Mouse (Mus musculus): ENCODE measurements around the gene Wiz.

Wiz gene

DNA sequence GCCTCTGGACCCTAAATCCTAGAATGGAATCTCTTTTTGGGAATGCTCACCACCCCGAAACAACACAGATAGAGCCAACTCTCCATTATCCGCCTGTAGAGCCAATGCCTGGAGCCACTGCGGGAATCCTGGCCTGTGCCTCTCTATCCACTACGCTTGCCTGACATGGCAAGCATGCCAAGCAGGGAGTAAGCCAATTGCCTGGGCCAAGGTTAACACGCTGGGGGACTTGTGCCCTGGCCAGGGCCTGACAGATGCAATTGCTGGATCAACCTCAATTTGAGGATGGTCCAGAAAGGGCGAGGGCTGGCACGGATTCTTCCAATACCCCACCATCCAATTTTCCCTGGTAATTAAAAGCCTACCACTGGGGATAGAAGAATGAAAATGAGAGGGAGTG lies 6.7 kb downstream of the Wiz start:
- peak; percentile 29 to 50 for DNase-seq (ENCODE audit: low spot score in 2 of 2)

DNA sequence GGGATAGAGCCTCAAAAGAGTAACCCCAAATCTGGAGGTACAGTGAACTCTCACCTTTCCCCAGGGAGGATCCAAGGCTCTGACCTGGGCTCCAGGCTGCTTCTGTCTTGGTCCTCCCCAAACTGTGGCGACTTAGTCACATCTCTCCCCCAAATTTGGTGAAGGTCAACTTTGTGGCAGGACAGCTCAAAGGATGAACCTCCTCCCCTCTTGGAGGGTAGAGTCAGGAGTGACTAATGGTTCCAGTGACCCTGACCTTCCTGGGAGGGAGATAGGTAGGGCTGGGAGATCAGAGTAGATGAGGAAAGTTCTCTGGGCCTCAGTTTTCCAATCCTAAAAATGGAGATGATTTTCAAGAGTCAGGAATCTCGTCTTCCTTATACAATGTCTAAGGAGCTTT lies 10.5 kb downstream of the Wiz start:
- no peak for DNase-seq (ENCODE audit: low spot score in 2 of 2)

DNA sequence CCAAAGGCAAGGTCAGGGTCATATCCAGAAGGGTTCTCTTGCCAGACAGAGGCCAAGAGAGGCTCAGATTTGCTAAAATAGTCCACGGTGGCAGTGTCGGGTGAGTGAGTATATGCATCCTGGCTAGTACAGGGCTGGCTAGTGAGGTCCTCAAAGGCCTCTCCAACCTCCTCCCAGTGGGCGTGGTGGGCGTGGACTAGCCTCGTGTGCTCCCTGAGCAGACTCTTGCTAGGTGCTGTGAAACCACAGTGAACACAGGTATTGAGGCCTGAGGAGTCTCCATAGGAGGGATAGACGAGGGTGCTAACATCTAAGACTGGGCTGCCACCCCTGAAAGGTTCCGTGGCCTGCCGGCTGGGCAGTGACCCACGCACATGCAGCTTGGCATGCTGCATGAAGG lies 12.1 kb downstream of the Wiz start:
- no peak for DNase-seq (ENCODE audit: low spot score in 2 of 2)

DNA sequence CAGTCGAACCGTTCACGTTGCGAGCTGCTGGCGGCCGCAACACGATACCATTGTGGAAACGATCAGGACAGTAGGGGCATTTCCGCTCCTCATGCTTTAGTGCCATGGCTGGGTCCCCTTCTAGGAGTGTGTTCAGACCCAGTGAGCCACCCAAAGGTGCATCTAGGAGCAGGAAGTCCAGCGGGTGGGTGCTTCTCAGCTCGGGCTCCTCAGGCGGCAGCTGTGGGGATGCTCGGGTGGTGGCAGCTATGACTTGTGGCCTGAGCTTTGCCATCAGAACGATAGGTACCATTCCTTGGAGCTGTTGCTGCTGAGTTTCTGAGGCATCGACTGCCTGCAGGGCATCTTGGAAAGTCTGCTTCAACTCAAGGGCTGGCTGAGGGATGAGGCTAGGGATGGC lies 12.8 kb downstream of the Wiz start:
- no peak for DNase-seq (ENCODE audit: low spot score in 2 of 2)

DNA sequence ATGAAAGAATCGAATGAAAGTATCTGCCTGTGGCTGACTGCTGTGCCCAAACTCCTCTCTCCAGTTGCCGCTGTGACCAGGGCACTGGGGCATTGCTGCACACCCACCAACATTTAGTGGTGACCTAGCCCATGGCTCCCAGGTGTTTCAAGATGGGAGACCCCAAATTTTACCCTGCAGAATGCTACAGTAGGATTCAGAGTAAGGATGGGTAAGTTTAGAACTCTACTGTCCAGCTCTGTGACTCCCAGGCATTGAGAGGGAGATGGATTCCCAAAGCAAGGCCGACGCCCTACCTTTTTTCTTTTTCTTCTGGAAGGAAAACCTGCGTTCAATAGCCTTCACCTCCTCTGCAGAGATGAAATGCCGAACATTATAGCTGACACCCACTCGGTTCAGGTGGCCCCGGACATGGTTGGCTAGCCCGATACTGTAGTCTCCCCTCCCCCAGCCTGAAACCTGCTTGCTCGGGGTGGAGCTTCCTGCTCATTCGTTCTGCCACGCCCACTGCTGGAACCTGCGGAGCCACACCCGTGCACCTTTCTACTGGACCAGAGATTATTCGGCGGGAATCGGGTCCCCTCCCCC lies 20.2 kb downstream of the Wiz start:
- DNase-seq (ENCODE audit: low spot score in 2 of 2), result no peak

DNA sequence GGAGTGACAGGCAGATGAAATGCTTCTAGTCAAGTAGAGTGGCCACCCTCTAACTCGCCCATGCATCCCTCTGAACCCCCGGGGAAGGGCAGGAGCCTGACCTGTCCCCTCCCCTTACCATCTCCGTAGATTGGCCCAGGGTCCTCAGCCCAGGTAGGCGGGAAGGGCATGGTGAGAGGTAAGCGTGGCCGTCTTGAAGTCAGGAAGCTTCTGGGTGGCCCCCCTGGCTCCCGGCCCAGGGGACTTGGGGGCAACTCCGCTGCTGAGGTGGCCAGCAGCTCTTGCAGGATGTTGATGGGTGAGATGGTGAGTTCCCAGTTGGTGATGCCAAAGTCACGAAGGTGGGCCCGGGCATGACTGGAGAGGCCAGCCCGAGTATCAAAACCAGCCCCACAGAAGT lies 21.5 kb downstream of the Wiz start:
- no peak for DNase-seq (ENCODE audit: low spot score in 2 of 2)

DNA sequence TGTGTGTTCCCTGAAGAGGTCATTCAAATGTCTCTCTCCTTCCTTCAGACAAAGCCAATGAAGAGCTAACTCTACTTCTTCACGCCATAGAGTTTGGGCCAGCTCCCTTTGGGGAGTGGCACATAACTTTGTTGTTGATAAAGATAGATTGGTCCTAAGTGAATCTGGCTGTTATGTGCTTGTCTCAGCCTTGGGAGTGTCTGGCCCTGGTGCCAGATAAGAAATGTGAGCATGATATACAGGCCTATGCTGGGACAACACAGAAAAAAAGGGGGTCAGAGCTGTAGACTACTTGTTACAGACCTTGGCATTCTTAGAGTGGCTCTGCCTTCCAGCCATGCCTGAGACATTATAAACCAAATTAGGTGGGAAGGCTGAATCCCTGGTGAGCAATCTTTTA lies 23.9 kb downstream of the Wiz start:
- no peak for DNase-seq (ENCODE audit: low spot score in 2 of 2)

DNA sequence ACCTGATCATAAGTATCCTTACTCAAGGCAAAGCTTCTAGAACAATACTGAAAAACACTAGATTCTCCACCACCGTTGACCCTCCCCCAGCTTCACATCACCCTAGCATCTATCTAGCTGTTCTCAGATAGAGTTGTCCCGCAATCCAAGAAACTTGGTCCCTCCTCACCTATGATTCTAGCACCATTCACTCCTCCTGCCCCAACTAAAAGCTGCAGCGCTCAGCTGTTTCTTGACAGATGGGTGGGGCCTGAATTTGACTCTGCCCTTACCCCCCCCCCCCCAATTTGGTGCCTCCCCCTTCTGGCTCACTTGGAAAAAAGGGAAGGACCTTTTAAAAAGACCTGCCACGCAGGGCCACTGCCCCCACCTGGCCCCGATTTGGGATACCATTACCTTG lies 24.4 kb downstream of the Wiz start:
- no peak for DNase-seq (ENCODE audit: low spot score in 2 of 2)

DNA sequence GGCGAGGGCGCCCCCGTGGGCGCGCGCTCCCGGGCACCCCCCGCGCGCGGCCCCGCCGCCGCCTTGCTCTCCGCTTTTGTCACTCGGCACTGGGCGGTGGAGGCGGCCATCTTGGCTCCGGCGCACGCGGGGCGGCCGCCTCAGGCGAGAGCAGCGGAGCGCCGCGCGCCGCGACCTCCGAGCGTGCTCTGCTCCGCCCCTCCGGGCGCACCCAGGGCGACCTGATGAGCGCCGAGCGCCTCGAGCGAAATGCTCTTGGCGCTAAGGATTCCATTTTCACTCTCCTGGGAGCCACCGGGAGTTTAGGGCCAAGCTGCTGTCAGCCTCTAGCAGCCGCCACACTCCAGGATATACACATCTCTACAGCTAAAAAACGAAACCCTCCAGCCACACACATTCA lies 24.9 kb downstream of the Wiz start:
- DNase-seq (ENCODE audit: low spot score in 2 of 2), result peak; percentile 87 to 90

DNA sequence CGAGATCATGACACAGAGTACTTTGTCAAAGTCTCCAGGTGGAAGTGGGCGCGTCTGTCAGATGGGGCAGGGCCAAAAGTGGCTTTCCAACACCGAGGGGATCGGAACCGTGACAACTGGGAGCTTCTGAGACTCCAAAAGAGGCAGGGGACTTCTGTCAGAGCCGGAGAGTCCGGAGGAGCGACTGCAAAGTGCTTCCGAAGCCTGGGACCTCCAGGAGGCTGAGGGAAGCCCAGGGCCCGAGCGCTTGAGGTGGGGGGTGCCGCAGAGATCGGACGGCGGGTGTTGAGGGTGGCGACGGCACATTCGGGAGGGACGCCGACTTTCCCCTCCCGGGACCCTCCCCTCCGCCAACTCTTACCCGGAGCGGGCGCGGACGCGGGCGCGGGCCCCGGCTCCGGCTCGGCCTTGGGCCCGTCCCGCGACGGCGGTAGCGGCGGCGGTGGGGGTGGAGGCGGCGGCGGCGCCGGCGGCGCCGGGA lies 25.4 kb downstream of the Wiz start:
- no peak for DNase-seq (ENCODE audit: low spot score in 2 of 2)

DNA sequence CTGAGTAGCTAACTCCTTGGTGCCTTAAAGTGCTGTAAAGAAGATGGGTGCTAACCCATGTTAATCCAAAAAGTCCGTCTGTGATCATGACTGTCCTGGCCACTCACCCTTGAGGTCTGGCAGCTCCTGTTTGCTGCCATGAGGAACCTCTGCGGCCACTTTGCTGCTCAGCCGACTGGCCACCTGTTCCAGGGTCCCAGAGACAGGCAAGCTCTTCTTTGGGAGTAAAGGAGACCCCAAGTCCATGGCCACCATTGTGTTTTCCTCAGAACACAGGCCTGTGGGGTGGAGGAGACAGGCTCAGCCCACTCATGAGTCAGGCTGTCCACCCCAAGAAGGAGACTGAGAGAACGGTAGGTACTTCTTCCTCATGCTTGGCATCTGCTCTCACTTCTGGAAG lies 26.6 kb downstream of the Wiz start:
- DNase-seq (ENCODE audit: low spot score in 2 of 2), result no peak

DNA sequence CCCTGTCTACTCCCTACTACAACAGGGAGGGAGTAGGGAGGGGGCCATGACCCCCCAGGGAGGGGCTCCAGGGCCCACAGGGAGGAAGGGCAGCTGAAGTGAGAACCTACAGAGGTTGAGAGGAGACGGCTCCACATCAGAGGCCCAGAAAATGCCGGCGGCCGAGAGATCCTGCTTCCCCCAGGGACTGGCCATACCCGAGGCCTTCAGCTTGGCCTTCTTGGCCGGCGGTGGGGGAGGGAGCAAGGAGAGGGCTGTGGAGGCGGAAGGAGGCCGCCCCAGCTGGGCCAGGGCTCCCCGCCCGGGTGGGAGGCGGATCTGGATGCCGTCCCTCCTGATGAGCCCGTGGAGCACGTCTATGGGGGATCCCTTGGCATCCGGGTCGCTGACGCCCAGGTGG lies 29.3 kb downstream of the Wiz start:
- DNase-seq (ENCODE audit: low spot score in 2 of 2), result no peak

DNA sequence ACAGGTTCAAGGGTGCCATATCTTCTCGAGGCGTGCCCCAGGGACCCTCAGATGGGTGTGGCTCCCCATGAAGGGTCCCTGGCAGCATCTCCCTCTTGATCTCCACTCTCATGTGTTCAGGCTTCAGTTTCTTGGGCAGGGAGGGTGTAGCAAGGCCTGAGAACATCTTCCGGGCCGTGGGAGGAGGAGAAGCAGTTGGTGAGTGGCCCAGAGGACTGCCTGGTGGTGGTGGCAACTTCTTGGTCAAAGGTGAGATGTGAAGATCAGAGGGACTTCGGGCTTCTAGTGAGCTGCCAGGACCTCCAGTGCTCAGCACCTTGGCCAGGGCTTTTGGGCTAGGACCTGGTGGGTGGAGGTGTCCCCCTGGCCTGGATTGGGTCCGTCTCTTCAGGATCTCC lies 30.3 kb downstream of the Wiz start:
- DNase-seq (ENCODE audit: low spot score in 2 of 2), result no peak

DNA sequence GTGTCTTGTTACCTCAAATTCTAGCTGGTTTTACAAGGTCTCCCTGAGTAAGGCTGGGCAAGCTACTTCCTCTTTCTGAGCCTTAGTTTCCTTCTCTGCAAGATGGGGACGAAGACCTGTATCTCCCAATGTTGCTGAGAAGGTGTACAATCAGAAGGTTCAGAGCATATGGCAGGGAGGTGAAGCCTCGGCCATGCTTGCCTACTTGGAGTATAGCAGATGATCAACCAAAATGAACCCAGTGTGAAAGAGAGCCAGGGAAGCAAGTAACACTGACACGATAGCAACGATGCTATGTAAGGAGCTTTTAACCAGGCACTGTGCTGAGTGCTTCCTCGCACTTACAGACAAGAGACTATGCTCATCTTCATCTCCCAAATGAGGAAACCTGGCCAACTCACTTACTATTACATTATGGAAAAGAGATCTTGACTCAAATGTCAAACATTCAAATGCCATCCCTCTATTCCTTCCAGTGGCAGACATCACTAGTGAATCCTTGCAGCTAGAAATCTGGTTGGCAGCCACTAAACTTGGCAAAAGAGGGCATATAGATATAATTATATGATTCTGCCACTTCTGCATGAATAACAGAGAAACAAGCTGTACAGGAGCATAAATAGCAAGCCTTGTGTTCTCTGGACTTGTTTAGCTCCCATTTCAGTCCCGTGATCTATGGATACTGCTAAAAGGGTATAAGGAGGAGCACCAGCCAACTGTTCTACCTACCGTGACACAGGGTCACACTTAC lies 30.9 kb downstream of the Wiz start:
- DNase-seq (ENCODE audit: low spot score in 2 of 2), result no peak

DNA sequence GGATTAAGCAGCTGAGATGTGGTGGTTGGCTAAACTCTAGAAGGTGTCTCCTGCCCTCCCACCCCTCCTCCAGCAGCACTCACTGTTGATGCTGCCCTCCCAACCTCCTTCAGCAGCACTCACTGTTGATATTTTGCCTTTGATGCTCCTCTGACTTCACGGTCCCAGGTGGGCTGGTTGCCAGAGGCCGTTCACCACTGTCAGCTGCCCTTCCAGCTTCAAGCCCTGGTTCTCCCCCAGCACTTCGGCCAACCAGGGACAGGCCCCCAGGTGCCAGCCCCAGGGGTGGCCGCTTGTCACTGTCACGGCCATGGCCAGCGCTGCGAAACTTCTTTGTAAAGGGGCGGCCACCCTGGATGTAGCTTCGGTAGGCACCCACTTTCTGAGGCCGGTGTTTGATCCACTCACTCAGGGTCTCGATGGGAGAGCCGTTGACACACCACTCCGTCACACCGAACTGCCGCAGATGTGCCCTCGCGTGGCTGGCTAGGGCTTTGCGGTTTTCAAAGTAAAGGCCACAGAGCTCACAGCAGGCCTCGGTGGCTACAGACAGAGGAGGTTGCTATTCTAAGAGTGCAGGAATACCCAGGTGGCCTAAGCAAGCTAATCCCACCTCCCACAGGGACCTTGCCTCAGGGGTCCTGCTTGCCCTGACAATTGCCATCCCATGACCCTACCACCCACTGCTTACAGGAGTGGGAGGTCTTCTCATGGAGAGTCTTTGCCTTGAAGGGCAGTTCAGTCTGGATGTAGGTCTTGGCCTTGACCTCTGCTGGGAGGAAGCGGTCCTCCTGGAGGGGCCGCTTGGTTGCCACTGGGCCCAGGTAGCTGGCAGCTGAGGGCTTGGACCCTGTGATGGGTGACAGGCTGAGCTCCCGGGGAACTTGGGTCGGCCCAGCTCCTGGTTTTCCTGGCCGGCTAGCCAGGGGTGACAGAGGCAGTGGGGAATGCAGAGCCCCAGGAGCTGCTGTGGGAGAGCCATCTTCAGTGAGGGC lies 32.2 kb downstream of the Wiz start:
- DNase-seq (ENCODE audit: low spot score in 2 of 2), result no peak

DNA sequence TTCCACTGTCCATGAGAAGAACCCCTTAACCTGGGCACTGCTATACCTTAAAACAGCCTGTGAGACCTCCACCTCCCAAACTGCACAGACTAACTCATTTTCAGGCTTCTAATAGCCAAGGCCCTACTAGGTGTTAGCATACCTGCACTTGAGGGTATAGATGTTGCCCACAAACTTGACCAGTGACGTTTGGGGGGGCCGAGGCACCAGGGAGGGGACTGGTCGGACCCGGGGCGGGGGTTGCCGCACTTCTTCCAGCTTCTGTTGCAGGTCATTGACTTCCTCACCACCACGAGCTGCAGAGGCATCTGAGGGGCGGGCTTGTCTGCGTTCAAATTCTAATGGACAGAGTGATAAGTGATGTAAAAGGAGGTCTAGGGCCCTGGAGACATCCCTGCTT lies 33.0 kb downstream of the Wiz start:
- DNase-seq (ENCODE audit: low spot score in 2 of 2), result no peak

DNA sequence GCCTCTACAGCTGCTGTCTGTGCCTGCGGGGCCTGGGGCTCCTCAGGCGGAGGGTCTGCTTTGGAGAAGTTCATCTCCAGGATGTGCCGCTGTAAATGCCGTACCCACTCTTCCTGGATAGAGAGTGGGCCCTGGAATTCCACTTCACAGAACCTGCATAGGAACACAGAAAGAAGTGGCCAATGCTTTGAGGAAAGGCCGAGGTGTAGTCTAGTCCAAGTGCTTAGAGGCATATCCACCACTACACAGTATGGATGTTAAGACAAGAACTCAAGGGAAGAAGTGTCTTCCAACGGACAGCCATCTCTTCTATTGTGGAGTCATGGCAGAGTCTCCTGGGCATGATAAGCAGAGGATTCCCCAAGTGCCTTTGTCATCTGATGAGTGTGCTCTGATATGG lies 34.2 kb downstream of the Wiz start:
- no peak for DNase-seq (ENCODE audit: low spot score in 2 of 2)

DNA sequence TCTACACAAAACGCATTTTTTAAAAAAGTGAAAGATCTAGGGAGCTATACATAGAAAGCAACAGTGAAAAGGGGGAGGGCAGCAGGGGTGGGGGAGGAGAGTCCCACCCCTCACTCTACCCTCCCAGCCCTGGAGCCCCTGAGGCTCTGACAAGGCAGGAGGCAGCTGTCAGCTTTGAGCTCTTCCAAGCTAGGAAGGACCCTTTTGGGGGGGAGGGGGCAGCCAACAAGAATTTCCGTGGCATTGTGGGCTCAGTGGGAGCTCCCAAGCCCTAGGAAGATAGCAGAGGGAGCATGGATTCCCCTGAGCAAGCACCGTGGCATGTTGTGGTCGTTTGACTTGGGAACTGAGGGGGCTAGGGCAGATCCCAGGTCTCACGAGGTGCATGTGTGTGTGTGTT lies 35.0 kb downstream of the Wiz start:
- DNase-seq (ENCODE audit: low spot score in 2 of 2), result no peak

DNA sequence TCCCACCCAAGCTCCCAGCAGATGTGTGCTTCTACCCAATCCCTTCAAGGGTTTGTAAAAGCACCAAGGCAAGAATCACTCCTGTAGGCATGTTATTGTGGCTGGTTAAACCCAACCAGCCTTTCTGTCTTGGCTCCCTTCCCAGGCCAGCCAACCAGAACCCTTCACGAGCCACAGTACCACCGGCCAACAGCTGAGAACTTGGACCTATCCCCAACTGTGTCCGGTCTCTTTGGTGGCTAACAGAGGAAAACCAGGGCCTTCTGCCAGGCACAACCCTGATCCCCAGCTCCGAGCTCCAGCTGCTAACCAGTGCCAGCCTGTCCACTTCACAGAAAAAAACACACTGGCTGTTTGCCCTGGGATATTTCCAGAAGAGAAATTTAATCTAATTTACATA lies 35.5 kb downstream of the Wiz start:
- DNase-seq (ENCODE audit: low spot score in 2 of 2), result peak; percentile 69 to 76

DNA sequence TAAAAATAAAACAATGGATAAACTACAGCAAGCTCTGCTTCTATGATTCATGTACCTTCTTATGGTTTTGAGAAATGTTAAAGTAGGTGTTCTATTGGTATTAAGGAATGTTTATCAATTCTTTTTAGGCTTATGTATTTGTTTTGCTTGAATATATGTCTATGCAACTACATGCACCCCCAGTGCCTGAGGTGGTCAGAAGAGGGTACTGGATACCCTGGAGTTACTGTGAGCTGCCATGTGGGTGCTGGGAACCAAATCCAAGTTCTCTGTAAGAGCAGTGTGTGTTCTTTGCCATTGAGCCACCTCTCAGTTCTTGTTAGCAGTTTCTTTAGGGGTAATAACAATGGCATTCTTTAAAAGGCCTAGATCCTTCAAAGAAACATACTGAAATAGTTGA lies 37.5 kb downstream of the Wiz start:
- DNase-seq (ENCODE audit: low spot score in 2 of 2), result no peak

DNA sequence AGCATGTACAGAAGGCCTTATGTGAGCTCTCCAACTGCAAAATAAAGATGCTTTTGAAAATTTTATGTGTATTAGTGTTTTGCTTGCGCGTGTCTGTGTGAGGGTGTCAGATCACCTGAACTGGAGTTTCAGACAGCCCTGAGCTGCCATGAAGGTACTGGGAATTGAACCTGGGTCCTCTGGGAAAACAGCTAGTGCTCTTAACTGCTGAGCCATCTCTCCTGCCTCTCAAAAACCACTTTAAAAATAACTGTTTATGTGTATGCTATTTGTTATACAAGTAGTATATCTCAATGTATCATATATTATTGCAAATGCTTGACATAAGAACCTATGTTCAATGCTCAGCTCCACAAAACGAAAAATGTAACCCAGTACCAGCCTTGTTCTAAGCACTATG lies 38.0 kb downstream of the Wiz start:
- DNase-seq (ENCODE audit: low spot score in 2 of 2), result no peak

DNA sequence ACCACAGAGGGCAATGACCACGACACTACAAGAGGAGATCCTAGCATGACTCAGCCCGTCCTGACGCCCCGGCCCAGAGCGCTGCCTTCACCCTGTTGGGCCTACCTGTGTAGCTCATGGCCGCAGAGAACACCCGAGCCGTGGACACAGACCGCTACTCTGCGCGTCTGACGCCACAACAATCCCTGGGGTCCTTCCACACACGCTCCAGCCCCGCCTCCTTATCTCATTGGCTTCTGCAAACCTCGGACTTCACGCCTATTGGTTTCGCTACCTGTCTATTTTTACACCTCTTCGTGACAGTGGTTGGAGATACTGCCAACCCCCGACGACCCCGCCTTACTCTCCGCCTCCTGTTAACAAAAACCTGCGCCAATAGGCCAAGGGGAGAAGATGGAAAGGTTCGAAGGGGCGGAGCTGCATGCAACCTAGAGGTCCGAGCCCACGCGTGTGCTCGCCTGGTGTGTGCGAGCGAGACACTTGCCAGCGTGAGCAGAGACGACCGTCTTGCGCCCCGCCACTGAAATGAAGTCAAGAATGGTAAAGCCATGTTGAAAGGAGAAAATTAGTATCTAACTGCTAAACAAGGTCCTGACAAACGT lies 38.8 kb downstream of the Wiz start, which contains the start of gene Akap8l:
TSS of gene Akap8l (minus strand) at position 226 of the 602 bp plus-strand sequence.
- peak; percentile 99 for DNase-seq (ENCODE audit: low spot score in 2 of 2)

Measured in heart, adult 9 months (tissue).